Mouse (Mus musculus): ENCODE results near the gene Rem2.
A peak's percentile ranks its signal among the peaks of the same experiment; 100 is the strongest.

The Rem2 gene

DNA sequence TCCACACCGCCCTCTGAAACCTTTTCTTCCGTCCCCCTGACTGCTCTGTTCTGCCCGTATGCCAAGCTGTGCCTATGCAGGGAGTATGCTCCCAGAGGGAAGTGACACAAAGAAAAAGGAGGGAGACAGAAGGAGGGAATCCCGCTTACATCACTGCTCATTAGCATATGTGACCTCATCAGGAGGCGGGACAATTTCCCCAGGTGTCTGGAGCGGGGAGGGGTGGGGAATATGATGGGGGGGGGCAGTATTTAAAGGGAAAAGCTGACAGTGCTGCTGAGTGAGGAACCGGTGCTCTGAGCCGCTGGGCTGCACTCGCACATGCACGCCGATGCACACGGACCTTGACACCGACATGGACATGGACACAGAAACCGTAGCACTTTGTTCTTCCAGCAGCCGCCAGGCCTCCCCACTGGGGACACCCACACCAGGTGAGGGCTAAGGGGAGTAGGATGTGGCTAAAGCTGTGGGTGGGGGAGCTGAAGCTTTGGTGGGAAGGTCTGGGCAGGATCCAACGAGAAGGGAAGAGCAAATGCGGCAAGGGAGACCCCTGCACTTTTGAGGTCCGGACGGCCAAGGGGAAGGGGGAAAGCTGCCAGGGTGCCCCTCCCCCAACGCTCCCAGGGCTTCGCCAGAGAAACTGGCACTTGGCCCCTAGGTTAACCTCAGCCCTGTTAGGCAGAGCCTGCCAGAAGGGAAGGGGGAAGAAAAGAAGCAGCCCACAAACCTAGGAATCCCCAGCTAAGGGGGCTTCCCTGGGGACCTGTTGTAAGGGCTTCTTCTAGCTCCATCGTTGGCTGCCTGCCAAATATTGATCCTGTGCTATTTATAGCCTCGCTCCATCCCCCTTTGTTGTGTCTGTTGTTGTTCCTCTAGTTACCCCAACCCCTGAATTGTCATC lies at the start of gene Rem2:
Gene Rem2, plus strand, starts transcription at position 160 of the 904 bp plus-strand sequence.
- DNase-seq: no peak

DNA sequence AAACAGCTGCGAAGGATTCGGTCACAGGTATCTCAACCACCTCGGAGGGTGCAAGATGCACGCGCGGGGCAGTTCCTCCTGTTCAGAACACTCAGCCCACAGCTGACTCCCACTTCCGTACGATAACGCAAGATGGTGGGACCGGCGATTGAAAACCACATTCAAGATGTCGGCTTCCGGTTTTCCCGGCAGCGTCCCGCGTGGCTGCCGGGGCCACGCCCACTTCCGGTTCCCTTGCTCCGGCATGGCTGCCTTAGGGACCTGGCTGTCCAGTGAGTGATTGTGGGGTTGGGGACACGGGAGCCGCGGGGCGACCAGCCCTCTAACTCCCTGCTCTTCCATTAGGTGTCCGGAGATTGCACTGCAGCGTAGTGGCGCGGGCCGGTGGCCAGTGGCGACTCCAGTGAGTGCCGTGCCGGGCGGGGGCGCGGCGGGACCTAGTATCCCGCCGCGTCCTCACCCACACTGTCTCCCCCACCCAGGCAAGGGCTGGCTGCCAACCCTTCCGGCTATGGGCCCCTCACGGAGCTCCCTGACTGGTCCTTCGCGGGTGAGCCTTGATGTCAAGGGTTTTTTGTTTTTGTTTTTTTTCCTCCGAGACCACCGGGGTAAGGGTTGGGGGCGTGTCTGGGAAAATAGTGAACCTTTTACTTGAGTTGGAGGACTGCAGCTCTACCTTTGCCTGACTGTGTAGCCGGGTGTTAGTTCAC lies 49.1 kb upstream of the Rem2 start, which contains the start of gene Mrpl52:
Gene Mrpl52, plus strand, starts transcription at position 221 of the 710 bp plus-strand sequence.
- peak; percentile 75 to 78 for DNase-seq

GRCm38 (mm10) chr14:54427696-54428095 lies 48.2 kb upstream of the Rem2 start:
- no peak for DNase-seq

DNA sequence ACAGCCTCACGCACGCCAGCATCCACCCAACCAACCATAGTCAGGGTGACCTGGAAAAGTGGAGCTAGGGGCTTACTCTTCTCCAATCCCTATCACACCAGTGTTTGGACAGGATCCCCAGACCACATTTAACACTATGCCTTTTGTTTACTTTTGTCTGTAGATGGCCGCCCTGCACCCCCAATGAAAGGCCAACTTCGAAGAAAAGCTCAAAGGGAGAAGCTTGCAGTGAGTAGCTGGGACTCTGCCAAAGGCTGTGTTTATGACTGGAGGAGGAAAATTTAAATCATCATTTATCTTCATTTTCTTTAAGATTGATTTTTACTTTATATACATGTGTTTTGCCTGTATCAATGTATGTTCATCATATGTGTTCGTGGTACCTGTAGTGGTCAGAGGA lies 47.5 kb upstream of the Rem2 start:
- no peak for DNase-seq

DNA sequence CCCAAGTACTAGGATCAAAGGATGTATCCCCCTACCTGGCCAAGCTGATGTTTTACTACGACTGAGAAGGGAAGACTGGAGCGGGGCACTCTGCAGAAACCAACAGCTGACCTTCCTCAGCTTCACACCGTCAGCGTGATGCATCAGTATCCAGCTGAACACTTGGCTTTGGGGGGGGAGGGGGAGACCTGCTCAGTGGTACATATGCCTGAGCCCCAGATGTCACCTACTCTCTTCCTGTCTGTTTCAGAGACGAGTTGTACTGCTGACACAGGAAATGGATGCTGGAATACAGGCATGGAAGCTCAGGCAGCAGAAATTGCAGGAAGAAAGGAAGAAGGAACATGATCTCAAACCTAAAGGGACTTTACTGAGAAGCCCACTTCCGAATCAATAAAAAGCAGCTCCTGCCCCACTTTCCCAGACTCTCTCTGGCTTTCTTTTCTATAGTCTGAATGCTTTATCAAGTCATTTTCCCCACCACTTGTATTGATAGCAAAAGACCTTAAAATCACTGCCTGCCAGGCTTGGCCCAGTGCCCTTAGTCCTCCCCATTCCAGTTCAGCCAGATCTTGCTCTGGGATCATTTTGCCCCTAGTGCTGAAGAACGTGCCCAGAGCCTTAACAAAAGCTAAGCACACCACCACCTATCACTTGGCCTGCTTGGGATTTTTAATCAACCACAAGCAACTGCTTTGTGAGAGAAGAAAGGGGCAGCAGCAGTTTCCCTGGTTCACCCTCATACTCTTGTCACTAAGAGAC lies 46.4 kb upstream of the Rem2 start:
- no peak for DNase-seq

- no peak for DNase-seq
Observed at GRCm38 (mm10) chr14:54430406-54431145, 45.3 kb upstream of the Rem2 start.

- no peak for DNase-seq
Observed at GRCm38 (mm10) chr14:54431334-54432077, 44.4 kb upstream of the Rem2 start, which contains the start of gene Mmp14. Gene Mmp14, plus strand, starts transcription at chr14:54431612.

DNA sequence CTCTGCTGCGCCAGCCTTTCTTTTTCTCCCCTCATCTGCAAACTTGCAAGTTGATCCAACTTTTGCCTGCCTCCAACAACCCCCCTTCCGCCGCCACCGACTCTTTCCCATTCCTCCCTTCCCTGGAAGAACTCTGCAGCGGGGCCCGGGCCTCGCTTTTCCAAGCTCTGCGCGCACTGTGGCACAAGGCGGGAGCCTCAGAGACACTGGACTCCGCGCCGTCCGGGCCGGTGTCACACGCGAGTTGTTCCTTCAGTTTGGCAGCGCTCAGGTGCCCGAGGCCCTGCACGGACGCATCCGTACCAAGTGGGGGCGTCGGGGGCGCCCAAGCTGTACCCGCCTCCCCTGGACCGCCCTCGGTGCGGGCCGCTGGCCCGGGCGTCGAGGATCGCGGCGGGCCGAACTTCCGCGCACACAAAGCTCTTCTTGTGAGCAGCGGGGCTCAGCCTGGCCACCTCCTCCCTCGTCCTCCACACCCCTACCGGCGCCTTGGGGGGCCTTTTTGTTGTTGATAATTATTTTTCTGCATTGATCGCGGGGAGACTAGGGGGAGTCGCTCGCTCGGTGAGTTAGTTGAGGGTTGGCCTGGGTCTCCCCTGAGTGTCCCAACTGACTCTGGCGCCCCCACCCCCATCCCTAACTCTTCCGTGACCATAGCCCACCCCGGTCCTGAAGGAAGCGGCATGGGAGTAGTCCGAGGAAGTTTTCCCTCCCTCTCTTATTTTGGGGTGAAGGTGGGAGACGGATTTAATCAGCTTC lies 43.6 kb upstream of the Rem2 start:
- DNase-seq: peak; percentile 51 to 55

DNA sequence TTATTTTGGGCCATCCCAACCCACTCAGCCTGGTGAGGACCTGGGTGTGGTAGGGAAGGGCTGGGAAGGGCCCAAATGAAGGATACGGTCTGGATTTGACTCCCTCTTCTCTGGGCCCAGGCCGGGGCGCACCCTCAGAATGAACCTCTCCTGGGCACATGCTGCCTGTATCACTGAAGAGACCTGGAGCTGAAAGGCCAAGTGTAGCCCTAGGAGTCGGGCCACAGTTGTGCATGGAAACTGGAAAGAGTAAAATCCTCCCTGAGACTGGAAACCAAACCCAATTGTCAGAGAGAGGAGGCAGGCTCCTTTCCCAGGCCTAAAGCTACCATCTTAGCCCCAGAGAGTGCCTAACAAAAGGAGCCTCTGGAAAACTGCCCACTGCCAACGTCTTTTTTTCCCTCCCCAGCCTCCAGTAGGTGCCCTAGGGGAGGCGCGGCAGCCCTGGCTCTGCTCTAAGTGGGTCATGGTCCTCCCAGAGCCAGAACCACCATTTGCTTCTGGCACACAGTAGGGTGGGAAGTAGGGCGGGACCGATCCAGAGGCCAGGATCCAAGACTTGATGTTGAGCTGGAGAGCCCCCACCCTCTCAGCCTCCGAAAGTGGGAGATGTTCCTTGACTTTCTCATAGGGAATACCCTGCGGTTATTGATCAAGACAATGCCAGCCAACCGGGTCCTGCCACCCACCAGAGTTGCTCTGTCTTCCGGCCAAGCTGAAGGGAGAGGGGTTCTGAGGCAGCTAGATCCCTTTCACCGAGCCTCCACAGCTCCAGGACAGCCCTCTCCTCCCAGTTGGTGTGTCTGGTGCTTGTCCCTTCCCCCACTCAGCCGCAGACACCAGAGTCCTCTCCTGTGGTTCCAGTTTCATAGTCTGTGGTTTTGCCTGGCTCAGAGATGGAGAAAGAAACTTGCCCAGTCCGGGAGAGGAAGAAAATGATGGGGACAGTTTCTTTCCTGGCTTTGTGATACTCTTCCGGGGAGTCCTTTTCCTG lies 42.8 kb upstream of the Rem2 start:
- DNase-seq: no peak

DNA sequence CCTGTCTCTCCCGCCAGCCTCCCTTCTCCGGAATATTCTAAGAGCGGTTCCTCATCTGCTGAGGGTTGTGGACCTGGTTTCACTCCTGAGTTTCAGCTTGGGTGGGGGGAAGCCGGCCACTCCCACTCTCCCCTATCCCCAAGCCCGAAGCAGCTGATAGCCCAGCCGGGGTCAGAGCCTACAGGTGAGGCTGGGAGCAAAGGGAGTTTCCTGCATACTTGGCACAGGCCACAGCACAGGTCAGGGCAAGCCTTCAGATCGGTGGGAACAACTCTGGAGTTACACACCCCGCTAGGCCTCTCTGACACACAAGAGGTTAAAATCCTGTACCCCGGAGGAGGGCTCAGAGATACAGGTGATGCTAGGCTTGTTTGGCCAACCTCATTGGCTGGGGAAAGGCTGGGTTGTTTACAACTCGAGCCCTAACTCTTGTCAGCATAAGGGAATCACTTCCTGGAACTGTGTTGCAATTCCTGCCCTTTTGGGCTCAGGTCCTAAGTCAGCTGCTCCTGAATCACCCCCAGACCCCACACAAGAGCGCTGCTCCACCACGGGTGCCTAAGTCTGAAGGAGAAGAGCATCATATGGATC lies 41.9 kb upstream of the Rem2 start:
- DNase-seq: no peak

DNA sequence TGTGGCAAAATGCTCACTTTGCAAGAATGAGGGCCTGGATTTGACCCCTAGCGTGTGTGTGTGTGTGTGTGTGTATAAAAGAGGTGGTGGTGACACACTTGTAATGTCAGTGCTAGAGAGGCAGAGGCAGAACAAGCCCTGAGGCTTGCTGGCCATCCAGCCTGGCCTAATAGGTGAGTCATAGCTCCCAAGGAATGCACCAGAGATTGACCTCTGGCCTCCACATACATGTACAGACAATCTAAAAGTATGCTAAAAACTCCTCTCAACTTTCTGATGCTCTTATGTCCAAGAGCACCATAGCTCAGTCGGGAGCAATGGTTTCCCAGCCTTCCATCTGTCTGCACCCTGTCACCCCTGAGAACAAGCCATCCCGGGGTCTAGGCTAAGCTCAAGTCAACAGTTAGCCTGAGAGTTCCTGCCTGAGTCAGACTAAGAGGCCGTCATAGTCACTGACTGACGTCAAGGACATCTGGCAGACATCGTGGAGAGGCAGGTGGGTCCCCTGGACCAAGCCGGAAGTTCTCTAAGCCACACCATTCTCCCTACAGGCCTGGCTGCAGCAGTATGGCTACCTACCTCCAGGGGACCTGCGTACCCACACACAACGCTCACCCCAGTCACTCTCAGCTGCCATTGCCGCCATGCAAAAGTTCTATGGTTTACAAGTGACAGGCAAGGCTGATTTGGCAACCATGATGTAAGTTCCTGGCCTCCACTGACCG lies 40.5 kb upstream of the Rem2 start:
- no peak for DNase-seq

- no peak for DNase-seq
Observed at GRCm38 (mm10) chr14:54439155-54439554, 36.7 kb upstream of the Rem2 start.

GRCm38 (mm10) chr14:54439610-54440009 lies 36.3 kb upstream of the Rem2 start:
- DNase-seq: no peak

DNA sequence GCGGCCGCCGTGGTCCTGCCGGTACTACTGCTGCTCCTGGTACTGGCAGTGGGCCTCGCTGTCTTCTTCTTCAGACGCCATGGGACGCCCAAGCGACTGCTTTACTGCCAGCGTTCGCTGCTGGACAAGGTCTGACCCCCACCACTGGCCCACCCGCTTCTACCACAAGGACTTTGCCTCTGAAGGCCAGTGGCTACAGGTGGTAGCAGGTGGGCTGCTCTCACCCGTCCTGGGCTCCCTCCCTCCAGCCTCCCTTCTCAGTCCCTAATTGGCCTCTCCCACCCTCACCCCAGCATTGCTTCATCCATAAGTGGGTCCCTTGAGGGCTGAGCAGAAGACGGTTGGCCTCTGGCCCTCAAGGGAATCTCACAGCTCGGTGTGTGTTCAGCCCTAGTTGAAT lies 35.4 kb upstream of the Rem2 start:
- DNase-seq: no peak

DNA sequence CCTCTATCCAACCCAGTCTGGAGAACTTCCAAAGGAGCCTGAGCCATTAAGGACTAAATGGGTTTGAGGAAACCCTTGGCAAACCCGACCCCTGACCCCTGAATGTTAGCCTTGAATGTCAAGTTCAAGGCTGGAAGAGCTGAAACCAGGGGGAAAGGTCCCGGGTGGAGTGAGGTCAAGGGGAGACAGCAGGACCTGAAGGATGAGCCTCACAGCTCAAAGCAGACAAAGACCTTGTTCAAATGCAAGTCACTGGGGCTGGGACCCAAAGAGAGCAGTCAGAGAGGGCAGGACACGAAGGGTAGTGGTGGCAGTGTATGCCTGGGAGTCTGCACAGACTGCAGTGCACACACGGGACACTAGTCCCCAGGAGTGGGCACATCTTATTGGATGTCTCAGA lies 34.5 kb upstream of the Rem2 start:
- no peak for DNase-seq

- DNase-seq: no peak
Observed at GRCm38 (mm10) chr14:54442548-54442947, 33.4 kb upstream of the Rem2 start.

DNA sequence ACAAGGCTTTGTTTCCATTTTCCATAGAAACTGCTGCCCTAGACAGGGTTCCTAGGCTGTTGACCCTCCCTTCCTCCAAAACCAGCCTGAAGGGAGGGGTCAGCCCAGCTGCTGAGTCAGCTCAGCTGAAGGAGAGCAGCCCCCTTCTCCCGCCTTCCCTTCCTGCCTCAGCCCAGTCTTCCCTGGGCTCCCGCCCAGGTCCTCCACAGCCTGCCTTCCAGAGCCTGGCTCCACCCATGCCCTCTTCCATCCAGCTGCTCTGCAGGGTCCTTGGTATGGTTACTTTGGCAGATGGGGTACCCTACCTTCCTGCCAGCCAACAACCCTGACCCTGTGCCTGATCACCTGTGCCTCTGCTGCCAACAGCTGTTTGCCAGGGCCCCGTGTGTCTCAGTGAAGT lies 32.7 kb upstream of the Rem2 start:
- DNase-seq: no peak

Measured in B cell, adult 2 months (primary cell).